Mouse (Mus musculus) megakaryocyte, embryonic 14.5 days (primary cell): ENCODE data around the gene Fut11.

Experiments
- FLI1 ChIP-seq: IDR thresholded peaks from 2 replicates; pipeline ENCODE4 v1.6.1; 2012; ENCODE audit warnings: low read length, inconsistent platforms, mixed read lengths
- GATA1 ChIP-seq: IDR thresholded peaks from 3 replicates; pipeline ENCODE4 v1.6.1; 2012; ENCODE audit warnings: mixed read lengths, low read length, inconsistent platforms, borderline replicate concordance

- TF ChIP-seq GATA1 (no peak), FLI1 (no peak)
Observed at GRCm38 (mm10) chr14:20713832-20714231, 19.1 kb downstream of the Fut11 start.
